Mouse (Mus musculus) CH12.LX (cell line): Measurements from ENCODE around the gene Zbtb41. TPM values are rescaled to one million over a fixed set of nuclear protein-coding genes. Genes with fewer than 3 reads are reported as not detected.

Experiments
- DNase-seq: peaks from one replicate; pipeline ENCODE4 v3.0.0-alpha.2; 2013; ENCODE audit errors: extremely low read depth
- H3K27ac ChIP-seq: 2 replicates; pipeline ENCODE4 v1.5.1; 2012; ENCODE audit warnings: low read depth, mild to moderate bottlenecking, control low read depth, moderate library complexity; ENCODE audit not compliant: insufficient read depth
- H3K27me3 ChIP-seq: replicated peaks from 2 replicates; pipeline ENCODE3; 2012; ENCODE audit warnings: inconsistent platforms
- H3K36me3 ChIP-seq, 2 experiments: replicated peaks in 1 of 2; 2 replicates each; pipeline versions ENCODE3 to v1.6.1; 2012; ENCODE audit warnings: inconsistent platforms in 1 of 2, low read length in 1 of 2, mild to moderate bottlenecking in 1 of 2, mixed read lengths in 1 of 2, moderate library complexity in 1 of 2; ENCODE audit not compliant: control insufficient read depth in 1 of 2, insufficient read depth in 1 of 2
- H3K4me1 ChIP-seq, 2 experiments: 2 replicates each; pipeline ENCODE4 v1.6.1; 2012; ENCODE audit warnings: inconsistent platforms in 1 of 2, moderate library complexity in 1 of 2; ENCODE audit not compliant: insufficient read depth in 2 of 2, control insufficient read depth in 1 of 2
- H3K4me2 ChIP-seq: 2 replicates; pipeline ENCODE4 v1.6.1; 2012; ENCODE audit warnings: low read depth, mild to moderate bottlenecking, control low read depth; ENCODE audit not compliant: poor library complexity, insufficient read depth, severe bottlenecking
- H3K4me3 ChIP-seq, 3 experiments: fragments of 150-350 bp in 1 of 3; sonication (generic) in 1 of 3; replicated peaks in 1 of 3; 2 replicates each; pipeline versions ENCODE3 to v1.5.1; 2011 to 2012; ENCODE audit warnings: low read depth in 2 of 3, low read length in 2 of 3, mild to moderate bottlenecking in 2 of 3, moderate library complexity in 2 of 3, control low read depth in 1 of 3, improper control_type of control experiment in 1 of 3, inconsistent platforms in 1 of 3, mixed read lengths in 1 of 3; ENCODE audit not compliant: poor library complexity in 1 of 3
- H3K79me2 ChIP-seq: replicated peaks from 2 replicates; pipeline ENCODE4 v1.6.1; 2012; ENCODE audit warnings: mild to moderate bottlenecking, moderate library complexity; ENCODE audit not compliant: control insufficient read depth, poor library complexity, insufficient read depth, severe bottlenecking; ENCODE audit errors: extremely low read depth
- H3K9ac ChIP-seq: 2 replicates; pipeline ENCODE4 v1.6.1; 2012; ENCODE audit warnings: low read depth, mild to moderate bottlenecking, control low read depth, moderate library complexity; ENCODE audit not compliant: insufficient read depth
- H3K9me3 ChIP-seq: replicated peaks from 2 replicates; pipeline ENCODE3; 2012; ENCODE audit warnings: low read length, inconsistent platforms, mixed read lengths
- BHLHE40 ChIP-seq: IDR thresholded peaks from 2 replicates; pipeline ENCODE4 v1.6.1; 2011; ENCODE audit warnings: mild to moderate bottlenecking, low read depth, low read length, improper control_type of control experiment
- E2F4 ChIP-seq: IDR thresholded peaks from 2 replicates; pipeline ENCODE4 v1.6.1; 2011; ENCODE audit warnings: low read depth, low read length, improper control_type of control experiment; ENCODE audit not compliant: insufficient replicate concordance
- EP300 ChIP-seq: IDR thresholded peaks from 2 replicates; pipeline ENCODE4 v1.6.1; 2011; ENCODE audit warnings: low read length, improper control_type of control experiment
- HCFC1 ChIP-seq: IDR thresholded peaks from 2 replicates; pipeline ENCODE4 v1.6.1; 2012; ENCODE audit warnings: low read depth, mild to moderate bottlenecking, inconsistent platforms, low read length, improper control_type of control experiment
- IRF4 ChIP-seq: IDR thresholded peaks from 2 replicates; pipeline ENCODE4 v1.6.1; 2014; ENCODE audit warnings: low read depth, mild to moderate bottlenecking, inconsistent platforms, low read length, improper control_type of control experiment
- JUN ChIP-seq: IDR thresholded peaks from 2 replicates; pipeline ENCODE4 v1.6.1; 2011; ENCODE audit warnings: low read depth, mild to moderate bottlenecking, low read length, improper control_type of control experiment, moderate library complexity; ENCODE audit not compliant: insufficient read depth
- KAT2A ChIP-seq: IDR thresholded peaks from 2 replicates; pipeline ENCODE4 v1.6.1; 2012; ENCODE audit warnings: low read length, improper control_type of control experiment, inconsistent platforms; ENCODE audit not compliant: insufficient replicate concordance
- MAFK ChIP-seq: IDR thresholded peaks from 2 replicates; pipeline ENCODE4 v1.6.1; 2011; ENCODE audit warnings: low read length, improper control_type of control experiment; ENCODE audit not compliant: insufficient replicate concordance
- MAX ChIP-seq: IDR thresholded peaks from 2 replicates; pipeline ENCODE4 v1.6.1; 2011; ENCODE audit warnings: low read length, improper control_type of control experiment
- MAZ ChIP-seq: IDR thresholded peaks from 2 replicates; pipeline ENCODE4 v1.6.1; 2012; ENCODE audit warnings: low read depth, mild to moderate bottlenecking, inconsistent platforms, low read length, improper control_type of control experiment, moderate library complexity
- MEF2A ChIP-seq: IDR thresholded peaks from 2 replicates; pipeline ENCODE4 v1.6.1; 2014; ENCODE audit warnings: low read depth, mild to moderate bottlenecking, inconsistent platforms, low read length, improper control_type of control experiment, borderline replicate concordance
- NELFE ChIP-seq: IDR thresholded peaks from 2 replicates; pipeline ENCODE4 v1.6.1; 2011; ENCODE audit warnings: low read depth, low read length, improper control_type of control experiment
- NRF1 ChIP-seq: IDR thresholded peaks from 2 replicates; pipeline ENCODE4 v1.6.1; 2014; ENCODE audit warnings: low read depth, mild to moderate bottlenecking, inconsistent platforms, low read length, improper control_type of control experiment, moderate library complexity
- PAX5 ChIP-seq: IDR thresholded peaks from 2 replicates; pipeline ENCODE4 v1.6.1; 2012; ENCODE audit warnings: low read length, inconsistent platforms, mixed read lengths
- SIN3A ChIP-seq: IDR thresholded peaks from 2 replicates; pipeline ENCODE4 v1.6.1; 2012; ENCODE audit warnings: low read length, improper control_type of control experiment, inconsistent platforms
- SMC3 ChIP-seq: IDR thresholded peaks from 2 replicates; pipeline ENCODE4 v1.6.1; 2011; ENCODE audit warnings: low read depth, low read length, improper control_type of control experiment
- TCF12 ChIP-seq: IDR thresholded peaks from 2 replicates; pipeline ENCODE4 v1.6.1; 2014; ENCODE audit warnings: low read depth, mild to moderate bottlenecking, inconsistent platforms, low read length, improper control_type of control experiment
- USF1 ChIP-seq: IDR thresholded peaks from 2 replicates; pipeline ENCODE4 v1.6.1; 2014; ENCODE audit warnings: low read depth, mild to moderate bottlenecking, inconsistent platforms, low read length, improper control_type of control experiment
- ZMIZ1 ChIP-seq: IDR thresholded peaks from 2 replicates; pipeline ENCODE4 v1.6.1; 2012; ENCODE audit warnings: low read depth, mild to moderate bottlenecking, inconsistent platforms, low read length, improper control_type of control experiment
- ZNF384 ChIP-seq: IDR thresholded peaks from 2 replicates; pipeline ENCODE4 v1.6.1; 2012; ENCODE audit warnings: low read depth, low read length, improper control_type of control experiment, inconsistent platforms
- dilution Hi-C: fragments of 300-500 bp; cut with MboI; formaldehyde crosslinking; loops from 2 replicates; pipeline ENCODE4 v1.14.3; 2020; ENCODE audit warnings: low sequenced_read_pairs; ENCODE audit not compliant: extremely low pct_unique_long_range_greater_than_20kb, extremely low pct_ligation_motif_present
- in situ Hi-C: fragments of 300-500 bp; cut with MboI; formaldehyde crosslinking; loops from 3 replicates; pipeline ENCODE4 v1.14.3; 2019; ENCODE audit warnings: low sequenced_read_pairs, low pct_ligation_motif_present, low pct_unique_long_range_greater_than_20kb, mixed read lengths
- polyA plus RNA-seq: library from polyadenylated mRNA; unstranded; fragments of >175 nt; gene quantifications from 2 replicates; pipeline ENCODE4 v1.2.1, GENCODE M21; 2012; ENCODE audit warnings: low read depth; ENCODE audit not compliant: insufficient read length
- total RNA-seq, 2 experiments: library from RNA; depleted of rRNA; stranded (reverse); fragments of 300-350 nt in 1 of 2; fragments of >200 nt in 1 of 2; gene quantifications; 2 replicates each; pipeline ENCODE4 v1.2.3; 2012 to 2014

The Zbtb41 gene
- total and polyA plus RNA-seq, 3 experiments: 4.8 to 7.3 (median 7.0) TPM

DNA sequence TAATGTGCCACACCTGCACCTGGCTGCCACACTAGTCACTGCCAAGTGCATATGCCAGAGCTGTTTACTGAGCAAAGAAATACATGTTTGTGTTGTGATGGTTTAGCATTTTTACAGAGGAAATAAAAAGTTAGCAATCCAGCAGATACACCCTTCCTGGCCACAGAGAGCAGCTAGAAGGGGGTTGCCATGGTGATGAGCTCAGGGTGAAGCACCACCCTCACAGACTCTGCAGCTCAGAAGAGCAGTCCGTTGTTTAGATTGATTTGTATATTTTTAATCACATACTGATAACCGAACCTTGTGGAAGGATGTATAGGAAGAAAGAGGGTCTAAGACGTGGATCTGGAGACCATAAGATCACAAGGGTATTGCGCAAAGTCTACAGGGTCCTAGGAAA, 59.1 kb downstream of the Zbtb41 start:
- H3K79me2 ChIP-seq: no peaks in the 10 kb centered on the region
- no peak for DNase-seq
- TF ChIP-seq MAX (no peak), NELFE (no peak), E2F4 (no peak), SMC3 (no peak), USF1 (no peak), SIN3A (no peak), EP300 (no peak), TCF12 (no peak), PAX5 (no peak), ZMIZ1 (no peak), HCFC1 (no peak), ZNF384 (no peak), MAFK (no peak), MAZ (no peak), KAT2A (no peak), IRF4 (no peak), JUN (no peak), BHLHE40 (no peak)
- dilution Hi-C loops: no loop called here
- H3K36me3 ChIP-seq: peaks cover 51 to 82% of the 10 kb centered on the region in 2 experiments
- H3K4me2 ChIP-seq: no peak overlapping the region
- no peak overlapping the region for H3K27ac ChIP-seq
- in situ Hi-C loops: no loop called here
- no peaks in the 10 kb centered on the region for H3K9me3 ChIP-seq
- H3K9ac ChIP-seq: no peak overlapping the region
- H3K27me3 ChIP-seq: no peaks in the 10 kb centered on the region
- no peaks in the 10 kb centered on the region for H3K4me1 ChIP-seq
- H3K4me3 ChIP-seq: no peak overlapping the region

DNA sequence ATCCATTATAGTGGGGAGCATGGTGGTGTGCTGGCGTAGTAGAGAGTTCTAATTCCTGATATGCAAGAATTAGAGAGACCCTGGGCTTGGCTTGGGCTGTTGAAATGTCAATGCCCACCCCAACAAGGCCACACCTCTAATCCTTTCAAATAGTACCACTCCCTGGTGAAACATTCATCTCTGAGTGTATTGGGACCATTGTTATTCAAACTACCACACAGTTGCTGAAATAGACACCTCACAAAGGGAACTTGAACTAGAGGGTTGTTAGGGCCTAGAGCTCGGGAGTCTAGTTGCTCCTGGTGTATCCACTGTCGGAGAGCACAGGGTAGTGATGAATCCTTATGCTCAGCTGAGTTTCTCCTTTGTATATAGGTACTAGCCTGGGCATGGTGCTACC, 72.5 kb downstream of the Zbtb41 start:
- Histone ChIP-seq H3K79me2 (no peaks in the 10 kb centered on the region), H3K4me1 (no peaks in the 10 kb centered on the region), H3K27ac (no peak overlapping the region), H3K36me3 (peaks cover 29 to 63% of the 10 kb centered on the region in 2 experiments), H3K27me3 (no peaks in the 10 kb centered on the region), H3K9ac (no peak overlapping the region), H3K4me2 (no peak overlapping the region), H3K9me3 (no peaks in the 10 kb centered on the region), H3K4me3 (no peak overlapping the region)
- TF ChIP-seq IRF4: no peak
- no peak for TF ChIP-seq PAX5
- TF ChIP-seq NRF1: no peak
- no peak for TF ChIP-seq KAT2A
- TF ChIP-seq MEF2A: no peak
- dilution Hi-C loops: no loop called here
- in situ Hi-C loops: no loop called here
- DNase-seq: no peak
